Mouse (Mus musculus): ENCODE results near the gene Myo10. TPM values are rescaled to one million over a fixed set of nuclear protein-coding genes. Genes with fewer than 3 reads are reported as not detected.

Myo10 gene
- polyA plus RNA-seq, 1 experiment from 2014 or later: 27.9 TPM

Other genes with a start within 250 kb of the Myo10 start
- 56.1 and 66.2 TPM in 2 replicates for gene Basp1, start 208.8 kb upstream of the Myo10 start, polyA plus RNA-seq (2015; fragmentation: Nextera tagmentation; extraction: Ambion mirVana)
- gene Retreg1, start 220.7 kb downstream of the Myo10 start, polyA plus RNA-seq (2015; fragmentation: Nextera tagmentation; extraction: Ambion mirVana): 4.7 and 5.5 TPM in 2 replicates